Mouse (Mus musculus): ENCODE measurements at regions not wholly inside any gene's neighbourhood (a gene's known extent, or its start where the extent isn't known, plus 50 kb on each side); places are given as distances from the start of the nearest gene placed in this dataset.

- Histone ChIP-seq H3K9me3 (replicated peaks; ENCODE audit: insufficient read depth, low read length) (no peaks in the 10 kb centered on the region), H3K79me2 (ENCODE audit: control insufficient read depth, insufficient read depth, low read length, poor library complexity) (no peaks in the 10 kb centered on the region), H3K27me3 (ENCODE audit: control insufficient read depth in 1 of 2, insufficient read depth in 2 of 2, low read length in 2 of 2) (no peaks in the 10 kb centered on the region)
Observed at GRCm38 (mm10) chr14:25027076-25027475, 431.9 kb upstream of the Zmiz1 start.

GRCm38 (mm10) chr14:25027842-25028241, 431.1 kb upstream of the Zmiz1 start:
- no peak overlapping the region for H3K9ac ChIP-seq (ENCODE audit: control insufficient read depth, low read depth, low read length, poor library complexity, severe bottlenecking)
- no peak overlapping the region for H3K27ac ChIP-seq (ENCODE audit: control insufficient read depth, low read depth, low read length)
- H3K27me3 ChIP-seq (ENCODE audit: control insufficient read depth in 1 of 2, insufficient read depth in 2 of 2, low read length in 2 of 2) = no peaks in the 10 kb centered on the region
- H3K4me3 ChIP-seq (ENCODE audit: control insufficient read depth in 1 of 2, insufficient read depth in 1 of 2, low read depth in 2 of 2, low read length in 2 of 2) = no peak overlapping the region
- no peaks in the 10 kb centered on the region for H3K4me1 ChIP-seq (ENCODE audit: control insufficient read depth in 1 of 2, insufficient read depth in 2 of 2, low read length in 2 of 2)
- no peaks in the 10 kb centered on the region for H3K9me3 ChIP-seq (replicated peaks; ENCODE audit: insufficient read depth, low read length)
- no peak for TF ChIP-seq JUND (IDR thresholded peaks at IDR 0.05; ENCODE audit: low read depth, low read length)
- no peak for TF ChIP-seq USF1 (IDR thresholded peaks at IDR 0.05; ENCODE audit: low read depth, low read length)
- TF ChIP-seq RCOR1 (IDR thresholded peaks at IDR 0.05; ENCODE audit: low read depth, low read length) = no peak
- TF ChIP-seq MAZ (IDR thresholded peaks at IDR 0.05; ENCODE audit: low read depth, low read length) = no peak
- TF ChIP-seq KAT2A (conservative IDR thresholded peaks at IDR 0.05; ENCODE audit: low read depth, low read length) = no peak
- no peak for TF ChIP-seq USF2 (IDR thresholded peaks at IDR 0.05; ENCODE audit: borderline replicate concordance in 1 of 2, insufficient read depth in 1 of 2, low read depth in 1 of 2, low read length in 2 of 2)
- no peak for TF ChIP-seq CHD1 (IDR thresholded peaks at IDR 0.05; ENCODE audit: low read depth, low read length)
- no peak for TF ChIP-seq UBTF (IDR thresholded peaks at IDR 0.05; ENCODE audit: borderline replicate concordance, insufficient read depth, low read depth, low read length)
- no peak for TF ChIP-seq MYC (IDR thresholded peaks at IDR 0.05; ENCODE audit: low read depth, low read length)
- TF ChIP-seq POLR2AphosphoS5 (IDR thresholded peaks at IDR 0.05; ENCODE audit: borderline replicate concordance, low read depth, low read length) = no peak
- TF ChIP-seq ZC3H11A (IDR thresholded peaks at IDR 0.05; ENCODE audit: low read depth, low read length) = no peak
- no peak for TF ChIP-seq E2F4 (IDR thresholded peaks at IDR 0.05; ENCODE audit: borderline replicate concordance, low read depth, low read length)
- TF ChIP-seq EP300 (IDR thresholded peaks at IDR 0.05; ENCODE audit: low read depth in 1 of 2, low read length in 2 of 2) = no peak
- TF ChIP-seq NRF1 (IDR thresholded peaks at IDR 0.05; ENCODE audit: insufficient read depth, low read depth, low read length, poor library complexity, severe bottlenecking) = no peak
- TF ChIP-seq ZKSCAN1 (IDR thresholded peaks at IDR 0.05; ENCODE audit: low read depth, low read length) = no peak
- no peak for TF ChIP-seq ZMIZ1 (IDR thresholded peaks at IDR 0.05; ENCODE audit: low read depth, low read length)
- H3K79me2 ChIP-seq (ENCODE audit: control insufficient read depth, insufficient read depth, low read length, poor library complexity) = no peaks in the 10 kb centered on the region
- H3K36me3 ChIP-seq (ENCODE audit: control insufficient read depth in 1 of 2, insufficient read depth in 2 of 2, low read length in 2 of 2) = no peaks in the 10 kb centered on the region
- no peak for DNase-seq (ENCODE audit: low read depth, low spot score)

More at GRCm38 (mm10) chr14:25027076-25027475, 431.9 kb upstream of the Zmiz1 start:
- H3K27ac ChIP-seq (ENCODE audit: control insufficient read depth, low read depth, low read length) = no peak overlapping the region
- TF ChIP-seq POLR2A (IDR thresholded peaks at IDR 0.05; ENCODE audit: control insufficient read depth in 1 of 2, insufficient read depth in 1 of 2, low read depth in 1 of 2, low read length in 2 of 2, poor library complexity in 1 of 2) (no peak), BHLHE40 (IDR thresholded peaks at IDR 0.05; ENCODE audit: borderline replicate concordance, low read depth, low read length) (no peak), SMC3 (IDR thresholded peaks at IDR 0.05; ENCODE audit: low read depth, low read length) (no peak), HCFC1 (IDR thresholded peaks at IDR 0.05; ENCODE audit: low read depth, low read length) (no peak), MEF2A (IDR thresholded peaks at IDR 0.05; ENCODE audit: extremely low read depth, insufficient replicate concordance, low read depth, low read length, poor library complexity, severe bottlenecking) (no peak), TCF12 (IDR thresholded peaks at IDR 0.05; ENCODE audit: low read depth, low read length) (no peak), JUND (IDR thresholded peaks at IDR 0.05; ENCODE audit: low read depth, low read length) (no peak)
- no peaks in the 10 kb centered on the region for H3K4me1 ChIP-seq (ENCODE audit: control insufficient read depth in 1 of 2, insufficient read depth in 2 of 2, low read length in 2 of 2)
- no peak overlapping the region for H3K4me3 ChIP-seq (ENCODE audit: control insufficient read depth in 1 of 2, insufficient read depth in 1 of 2, low read depth in 2 of 2, low read length in 2 of 2)
- no peak for DNase-seq (ENCODE audit: low read depth, low spot score)
- H3K36me3 ChIP-seq (ENCODE audit: control insufficient read depth in 1 of 2, insufficient read depth in 2 of 2, low read length in 2 of 2) = no peaks in the 10 kb centered on the region
- no peak overlapping the region for H3K9ac ChIP-seq (ENCODE audit: control insufficient read depth, low read depth, low read length, poor library complexity, severe bottlenecking)
